Mouse (Mus musculus) hindbrain, embryonic 12.5 days (tissue): ENCODE results near the gene Etfa. TPM values are rescaled to one million over a fixed set of nuclear protein-coding genes. Genes with fewer than 3 reads are reported as not detected.

Experiments used
- ATAC-seq: fragments of 200-750 bp; cut with Nextera tagmentation; 2 replicates; pipeline ENCODE4 v1.8.0; 2017; ENCODE audit warnings: moderate TSS enrichment; ENCODE audit not compliant: low FRiP score
- H3K27ac ChIP-seq: fragments of 300-500 bp; sonication (generic); 2 replicates; pipeline ENCODE4 v1.5.1; 2016; ENCODE audit warnings: mild to moderate bottlenecking
- H3K27me3 ChIP-seq: fragments of 300-500 bp; sonication (generic); 2 replicates; pipeline ENCODE4 v1.6.1; 2016; ENCODE audit warnings: mild to moderate bottlenecking
- H3K36me3 ChIP-seq: fragments of 300-500 bp; sonication (generic); 2 replicates; pipeline ENCODE4 v1.6.1; 2016; ENCODE audit warnings: mild to moderate bottlenecking
- H3K4me1 ChIP-seq: fragments of 300-500 bp; sonication (generic); 2 replicates; pipeline ENCODE4 v1.6.1; 2016
- H3K4me2 ChIP-seq: fragments of 300-500 bp; sonication (generic); replicated peaks from 2 replicates; pipeline ENCODE4 v1.6.1; 2016; ENCODE audit warnings: mild to moderate bottlenecking
- H3K4me3 ChIP-seq: fragments of 300-500 bp; sonication (generic); 2 replicates; pipeline ENCODE4 v1.5.1; 2016; ENCODE audit warnings: mild to moderate bottlenecking
- H3K9ac ChIP-seq: fragments of 300-500 bp; sonication (generic); 2 replicates; pipeline ENCODE4 v1.6.1; 2016; ENCODE audit warnings: mild to moderate bottlenecking, moderate library complexity
- H3K9me3 ChIP-seq: fragments of 300-500 bp; sonication (generic); replicated peaks from 2 replicates; pipeline ENCODE4 v1.6.1; 2016; ENCODE audit warnings: mild to moderate bottlenecking
- WGBS: fragments of 180-500 bp; shearing (Covaris S2); methylation state at CpG from one replicate; pipeline ENCODE4 v1.1.7; 2016; 5-methylcytosine and 5-hydroxymethylcytosine counted together
- polyA plus RNA-seq: library from polyadenylated mRNA; unstranded; fragments of >200 nt; fragmentation: Nextera tagmentation; extraction: Ambion mirVana; gene quantifications from 2 replicates; pipeline ENCODE4 v1.2.1, GENCODE M21; 2016

Etfa gene
- 118 and 123 TPM in 2 replicates for polyA plus RNA-seq

DNA sequence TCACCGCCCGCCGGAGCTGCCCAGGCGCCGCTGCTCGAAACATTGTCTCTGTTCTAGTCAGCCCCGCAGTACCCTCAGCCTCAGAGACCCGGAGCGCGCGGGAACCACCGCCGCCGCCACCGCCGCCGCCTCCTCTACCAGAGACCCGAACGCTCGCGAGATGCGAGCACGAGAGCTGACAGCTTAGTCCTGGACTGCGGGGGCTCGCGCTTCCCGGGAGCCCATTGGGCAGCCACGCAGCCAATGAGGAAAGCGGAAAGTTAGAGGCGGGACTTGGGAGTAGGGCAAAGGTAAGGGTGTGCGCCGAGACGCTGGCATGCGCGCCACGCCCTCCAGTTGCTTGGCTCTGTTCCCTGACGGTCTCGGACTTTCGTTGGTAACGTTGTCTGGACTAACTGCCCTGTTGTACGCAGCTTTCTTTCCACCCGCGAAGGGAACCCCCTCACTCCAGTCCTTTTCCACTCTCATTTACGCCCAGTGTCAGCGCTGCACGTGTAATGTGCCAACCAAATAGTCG lies at the start of gene Etfa:
TSS of gene Etfa (minus strand) at position 217 of the 517 bp plus-strand sequence.
- no peaks in the 10 kb centered on the region for H3K9me3 ChIP-seq
- WGBS, result 1% methylated on average over 46 of the region's 47 CpGs
- H3K27me3 ChIP-seq, result peaks cover 23% of the 10 kb centered on the region
- peak; percentile 98 for ATAC-seq
- peak within 1 kb of the TSS; percentile 84 for H3K27ac ChIP-seq
- H3K4me2 ChIP-seq, result peak within 1 kb of the TSS; percentile 72
- H3K4me1 ChIP-seq, result 0 out of 2 replicates have a peak, but pooled peaks cover 4% of the 10 kb centered on the region
- H3K36me3 ChIP-seq, result no peaks in the 10 kb centered on the region
- peak within 1 kb of the TSS; percentile 85 for H3K4me3 ChIP-seq
- H3K9ac ChIP-seq, result peak within 1 kb of the TSS; percentile 89

DNA sequence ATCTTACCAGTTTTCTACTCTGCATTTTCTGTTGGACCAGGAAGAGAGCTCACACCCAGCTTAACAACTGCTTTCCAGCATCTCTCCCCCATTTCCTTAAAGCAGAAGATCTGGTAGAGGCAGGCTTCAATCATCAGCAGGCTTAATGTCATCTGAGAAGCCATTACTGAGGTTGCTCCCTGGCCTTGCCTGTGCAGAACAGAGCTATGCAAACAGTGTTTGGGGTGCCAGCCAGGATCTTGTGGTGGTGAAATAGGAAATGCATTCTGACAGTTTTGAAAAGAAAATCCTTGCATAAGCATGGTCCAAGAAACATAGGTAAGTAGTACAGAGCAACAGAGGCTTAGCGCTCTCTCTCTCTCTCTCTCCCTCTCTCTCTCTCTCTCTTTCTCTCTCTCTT lies 48.9 kb upstream of the Etfa start:
- Histone ChIP-seq H3K27me3 (no peaks in the 10 kb centered on the region), H3K36me3 (no peaks in the 10 kb centered on the region), H3K4me2 (no peak overlapping the region), H3K9ac (no peak overlapping the region), H3K27ac (no peak overlapping the region), H3K4me1 (no peaks in the 10 kb centered on the region), H3K4me3 (no peak overlapping the region), H3K9me3 (no peaks in the 10 kb centered on the region)
- WGBS, result 75% methylated on average over 1 of the region's 1 CpGs
- ATAC-seq, result no peak

DNA sequence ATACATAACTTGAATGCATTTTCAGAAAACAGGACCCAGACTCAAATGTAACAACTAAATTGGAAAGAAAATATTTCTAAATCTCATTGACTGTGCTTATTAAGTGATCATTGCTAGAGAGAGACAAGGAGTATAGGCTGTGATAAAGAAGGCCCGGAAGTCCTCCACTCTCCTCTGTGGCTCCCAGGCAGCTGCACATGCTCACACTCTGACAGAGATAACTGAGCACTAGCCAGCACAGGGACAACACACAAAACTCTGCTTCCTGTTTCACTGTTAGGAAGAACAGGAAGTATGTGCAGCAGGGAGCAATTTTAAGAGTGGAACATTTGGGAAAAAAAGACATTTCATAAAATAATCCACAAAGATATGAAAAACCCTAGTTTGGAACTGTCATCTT lies 42.9 kb upstream of the Etfa start:
- H3K27ac ChIP-seq, result no peak overlapping the region
- H3K36me3 ChIP-seq, result no peaks in the 10 kb centered on the region
- H3K9me3 ChIP-seq, result no peaks in the 10 kb centered on the region
- WGBS, result 84% methylated on average over 1 of the region's 1 CpGs
- no peak overlapping the region for H3K4me3 ChIP-seq
- H3K4me2 ChIP-seq, result no peak overlapping the region
- no peaks in the 10 kb centered on the region for H3K4me1 ChIP-seq
- peaks cover 14% of the 10 kb centered on the region for H3K27me3 ChIP-seq
- H3K9ac ChIP-seq, result no peak overlapping the region
- ATAC-seq, result no peak

DNA sequence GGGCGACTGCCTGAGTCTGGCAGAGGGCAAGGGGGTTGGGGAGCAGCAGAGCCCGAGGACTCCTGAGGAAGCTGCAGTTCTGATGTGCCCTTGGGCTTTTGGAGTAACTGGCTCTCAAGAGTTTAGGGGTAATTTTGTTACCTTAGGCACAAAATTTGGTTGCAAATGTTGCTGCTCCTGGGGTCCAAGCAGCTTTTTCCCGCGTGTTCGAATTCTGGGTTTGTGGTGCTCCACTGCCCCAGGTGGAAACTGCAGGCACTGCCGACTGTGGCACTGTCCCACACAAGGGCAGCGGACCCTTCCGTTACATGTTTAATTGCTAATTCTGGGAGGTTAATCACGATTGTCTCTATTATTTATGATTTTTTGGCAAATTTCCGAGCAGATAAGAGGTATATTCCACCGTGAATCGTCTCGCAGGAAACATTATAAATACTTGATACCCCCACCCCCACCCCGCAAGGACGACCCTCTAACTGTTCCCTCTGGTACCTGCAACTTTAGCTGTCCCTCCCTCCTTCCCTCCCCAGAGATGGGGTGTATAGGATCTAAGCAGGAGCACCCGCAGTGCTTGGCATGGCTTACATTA lies 37.4 kb upstream of the Etfa start:
- no peak for ATAC-seq
- H3K9me3 ChIP-seq, result no peaks in the 10 kb centered on the region
- no peak overlapping the region for H3K4me2 ChIP-seq
- no peak overlapping the region for H3K27ac ChIP-seq
- H3K27me3 ChIP-seq, result peaks cover 69% of the 10 kb centered on the region
- H3K9ac ChIP-seq, result no peak overlapping the region
- H3K36me3 ChIP-seq, result no peaks in the 10 kb centered on the region
- H3K4me1 ChIP-seq, result peaks cover 12% of the 10 kb centered on the region
- WGBS, result 6% methylated on average over 16 of the region's 16 CpGs
- no peak overlapping the region for H3K4me3 ChIP-seq

DNA sequence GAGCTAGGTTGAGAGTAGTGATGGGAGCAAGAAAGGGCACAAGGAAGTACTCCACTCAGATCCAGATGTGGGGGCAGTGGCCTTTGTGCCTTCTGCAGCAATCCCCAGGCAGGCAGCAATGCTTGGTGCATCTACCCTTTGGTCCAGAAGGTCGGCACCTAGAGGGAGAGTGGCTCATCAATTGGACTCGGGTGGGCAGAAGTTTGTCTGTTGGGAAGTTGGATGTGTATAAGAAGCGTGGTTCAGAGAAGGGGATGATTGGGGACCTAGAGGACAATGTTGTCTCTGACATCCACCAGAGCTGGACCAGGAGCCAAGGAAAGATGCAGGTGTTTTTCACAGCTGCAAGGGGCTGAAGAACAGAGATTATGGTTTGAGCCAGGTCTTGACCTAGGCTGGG lies 36.8 kb upstream of the Etfa start:
- no peaks in the 10 kb centered on the region for H3K36me3 ChIP-seq
- ATAC-seq, result no peak
- no peak overlapping the region for H3K27ac ChIP-seq
- WGBS, result 12% methylated on average over 3 of the region's 3 CpGs
- H3K27me3 ChIP-seq, result peaks cover 75% of the 10 kb centered on the region
- no peak overlapping the region for H3K9ac ChIP-seq
- no peak overlapping the region for H3K4me2 ChIP-seq
- H3K4me3 ChIP-seq, result no peak overlapping the region
- no peaks in the 10 kb centered on the region for H3K9me3 ChIP-seq
- peaks cover 17% of the 10 kb centered on the region for H3K4me1 ChIP-seq

DNA sequence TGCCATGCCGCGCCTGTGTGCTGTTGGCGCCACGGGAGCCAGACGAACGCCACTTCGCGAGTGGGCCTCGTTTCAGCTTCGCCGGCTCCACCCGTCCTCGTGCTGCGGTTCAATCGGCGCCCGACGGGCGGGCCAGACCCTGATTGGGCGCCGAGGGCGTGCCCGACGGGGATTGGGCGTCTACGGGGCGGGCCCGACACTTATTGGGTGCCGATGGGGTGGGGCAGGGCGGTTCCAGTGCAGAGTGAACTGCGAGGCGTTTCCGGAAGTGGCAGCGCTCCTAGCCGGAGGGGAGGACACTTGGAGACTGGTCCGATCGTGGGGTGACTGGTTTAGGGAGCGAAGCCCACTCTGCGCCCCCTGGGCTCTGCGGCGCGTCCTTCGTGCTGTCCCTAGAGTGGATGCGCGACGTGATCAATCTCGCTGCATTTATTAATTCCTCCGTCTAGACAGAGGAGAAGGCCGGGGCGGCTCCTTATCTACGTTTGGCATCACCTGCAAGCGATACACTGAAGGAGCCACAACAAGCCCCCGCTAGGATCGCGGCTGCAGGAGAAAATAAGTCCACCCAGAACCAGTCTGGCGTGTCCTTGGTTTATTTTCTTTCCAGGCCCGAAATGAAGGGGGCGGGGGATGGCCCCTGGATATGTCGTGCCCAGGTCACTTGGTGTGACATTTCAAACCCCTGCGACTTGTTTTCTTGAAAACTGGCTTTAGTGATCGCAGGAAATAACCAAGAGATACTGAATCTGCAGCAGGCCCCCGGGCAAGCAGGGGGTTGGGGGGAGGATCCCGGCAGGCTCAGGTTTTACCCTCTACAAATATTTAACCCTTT lies 34.4 kb upstream of the Etfa start:
- Histone ChIP-seq H3K36me3 (no peaks in the 10 kb centered on the region), H3K4me1 (peaks cover 30% of the 10 kb centered on the region), H3K4me2 (peak overlapping the region; percentile 44), H3K27me3 (peaks cover 91% of the 10 kb centered on the region), H3K9ac (no peak overlapping the region), H3K9me3 (no peaks in the 10 kb centered on the region), H3K27ac (no peak overlapping the region; the same call in 1 of the 2 replicates), H3K4me3 (peak overlapping the region; percentile 29)
- ATAC-seq, result peak; percentile 43; the same call in 1 of the 2 replicates
- WGBS, result 3% methylated on average over 63 of the region's 63 CpGs

DNA sequence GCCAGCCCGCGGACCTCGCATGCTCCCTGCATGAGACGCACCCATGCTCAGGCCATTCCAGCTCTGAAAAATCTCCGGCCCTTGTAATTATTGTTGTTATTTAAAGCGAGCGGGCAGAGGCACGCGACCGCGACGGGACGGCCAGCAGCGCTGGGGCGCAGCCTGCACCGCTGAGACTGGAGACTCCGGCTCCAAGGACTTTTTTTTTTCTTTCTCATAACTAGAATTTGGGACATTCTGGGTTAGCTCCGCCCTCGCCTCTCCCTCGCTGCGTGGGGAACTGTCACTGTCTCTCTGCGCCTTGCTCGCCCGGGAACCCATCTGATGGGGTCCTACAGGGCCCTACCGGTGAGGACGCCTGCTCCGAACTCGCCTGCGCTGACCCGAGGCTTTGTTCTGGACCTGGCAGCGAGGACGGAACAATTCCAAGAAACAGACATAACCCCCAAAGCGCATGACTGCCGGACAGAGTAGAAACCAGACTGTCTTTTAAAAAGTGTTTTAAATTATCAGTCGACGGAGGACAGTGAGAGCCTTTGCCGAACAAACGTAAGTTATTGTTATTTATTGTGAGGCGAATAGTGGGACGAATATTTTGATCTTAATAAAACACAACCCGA lies 33.6 kb upstream of the Etfa start:
- peaks cover 34% of the 10 kb centered on the region for H3K4me1 ChIP-seq
- peak overlapping the region; percentile 29 for H3K4me3 ChIP-seq
- peaks cover 98% of the 10 kb centered on the region for H3K27me3 ChIP-seq
- H3K4me2 ChIP-seq, result peak overlapping the region; percentile 44; the same call in 1 of the 2 replicates
- ATAC-seq, result no peak
- 4% methylated on average over 41 of the region's 41 CpGs for WGBS
- no peaks in the 10 kb centered on the region for H3K36me3 ChIP-seq
- H3K9me3 ChIP-seq, result no peaks in the 10 kb centered on the region
- H3K27ac ChIP-seq, result no peak overlapping the region
- H3K9ac ChIP-seq, result no peak overlapping the region

DNA sequence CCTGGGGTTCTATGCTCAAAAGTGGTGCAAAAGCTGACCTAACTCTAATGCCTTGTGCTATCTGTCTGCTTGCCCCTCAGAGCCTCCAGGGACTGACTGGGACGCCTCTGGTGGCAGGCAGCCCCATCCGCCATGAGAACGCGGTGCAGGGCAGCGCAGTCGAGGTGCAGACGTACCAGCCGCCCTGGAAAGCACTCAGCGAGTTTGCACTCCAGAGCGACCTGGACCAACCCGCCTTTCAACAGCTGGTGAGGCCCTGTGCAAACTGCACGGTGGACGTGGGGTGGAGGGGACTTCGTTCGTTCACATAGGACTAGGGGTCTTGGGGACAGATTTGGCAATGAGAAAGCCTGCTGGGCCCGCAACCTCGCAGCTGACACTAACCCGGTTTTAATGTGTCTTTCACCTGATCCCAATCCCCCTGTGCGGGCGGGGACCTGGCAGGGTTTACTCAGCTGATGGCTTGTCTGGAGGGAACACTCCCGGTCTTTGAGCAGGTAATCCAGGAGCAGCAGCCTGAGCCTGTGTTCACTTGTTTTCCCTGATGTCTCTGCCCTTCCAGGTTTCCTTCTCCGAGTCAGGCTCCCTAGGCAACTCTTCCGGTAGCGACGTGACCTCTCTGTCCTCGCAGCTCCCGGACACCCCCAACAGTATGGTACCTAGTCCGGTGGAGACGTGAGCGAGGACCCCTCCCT lies 33.0 kb upstream of the Etfa start:
- whole genome bisulfite sequencing, result 1% methylated on average over 30 of the region's 30 CpGs
- peak overlapping the region; percentile 5; the same call in 1 of the 2 replicates for H3K4me2 ChIP-seq
- H3K27me3 ChIP-seq, result peaks cover 97% of the 10 kb centered on the region
- no peak for ATAC-seq
- H3K27ac ChIP-seq, result no peak overlapping the region
- no peaks in the 10 kb centered on the region for H3K9me3 ChIP-seq
- no peaks in the 10 kb centered on the region for H3K36me3 ChIP-seq
- H3K9ac ChIP-seq, result peak overlapping the region; percentile 29; the same call in 1 of the 2 replicates
- H3K4me3 ChIP-seq, result peak overlapping the region; percentile 29
- H3K4me1 ChIP-seq, result peaks cover 35% of the 10 kb centered on the region

DNA sequence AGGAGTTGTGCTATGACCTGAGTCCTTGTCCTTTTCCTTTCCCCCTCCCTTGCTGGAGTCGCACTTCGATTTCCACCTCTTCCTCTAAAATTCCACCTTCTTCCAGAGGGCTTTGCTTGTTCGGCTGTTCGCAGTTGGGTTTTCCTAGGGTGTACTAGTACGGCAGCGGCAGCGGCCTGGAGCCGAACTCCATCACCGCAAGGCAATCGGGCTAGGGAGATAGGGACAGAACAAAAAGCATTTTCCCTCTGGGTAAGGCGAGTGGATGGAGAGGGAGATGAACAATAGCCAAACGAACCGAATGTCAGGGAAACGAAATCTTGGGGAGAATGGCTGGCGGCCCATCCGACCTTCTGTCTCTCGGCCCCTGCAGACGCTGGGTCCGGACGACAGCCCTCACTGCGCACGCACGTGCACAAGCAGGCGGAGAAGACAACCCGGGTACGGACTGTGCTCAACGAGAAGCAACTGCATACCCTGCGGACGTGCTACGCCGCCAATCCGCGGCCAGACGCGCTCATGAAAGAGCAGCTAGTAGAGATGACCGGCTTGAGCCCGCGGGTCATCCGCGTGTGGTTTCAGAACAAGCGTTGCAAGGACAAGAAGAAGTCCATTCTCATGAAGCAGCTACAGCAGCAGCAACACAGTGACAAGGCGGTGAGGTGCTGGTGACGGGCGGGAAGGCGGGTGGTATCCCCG lies 31.8 kb upstream of the Etfa start:
- Histone ChIP-seq H3K27ac (no peak overlapping the region), H3K4me1 (peaks cover 33% of the 10 kb centered on the region), H3K36me3 (no peaks in the 10 kb centered on the region), H3K9me3 (no peaks in the 10 kb centered on the region), H3K4me2 (peak overlapping the region; percentile 32), H3K27me3 (peaks cover 97% of the 10 kb centered on the region), H3K4me3 (peak overlapping the region; percentile 29), H3K9ac (peak overlapping the region; percentile 39)
- ATAC-seq, result no peak
- WGBS, result under 1% methylated on average over 46 of the region's 46 CpGs

DNA sequence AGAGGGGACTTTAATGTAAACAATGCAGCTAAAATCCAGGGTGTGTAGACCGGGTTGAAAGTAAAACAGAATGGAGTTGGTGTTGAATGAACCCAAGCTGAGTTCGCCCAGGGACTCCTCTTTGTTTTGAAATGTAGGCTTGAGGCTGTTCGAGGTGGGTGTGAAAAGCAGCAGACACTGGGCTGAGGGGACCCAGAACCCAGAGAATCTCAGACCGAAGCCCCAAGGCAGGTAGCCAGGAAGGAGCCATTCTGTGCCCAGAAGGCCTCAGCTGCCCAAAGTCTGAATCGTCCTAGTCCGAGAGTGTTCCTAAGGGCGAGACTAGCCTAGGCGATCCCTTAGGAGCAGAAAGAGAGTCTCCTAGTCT lies 31.3 kb upstream of the Etfa start:
- H3K9me3 ChIP-seq, result no peaks in the 10 kb centered on the region
- H3K4me3 ChIP-seq, result peak overlapping the region; percentile 34
- H3K27me3 ChIP-seq, result peaks cover 97% of the 10 kb centered on the region
- H3K4me2 ChIP-seq, result no peak overlapping the region
- ATAC-seq, result no peak
- peaks cover 35% of the 10 kb centered on the region for H3K4me1 ChIP-seq
- no peaks in the 10 kb centered on the region for H3K36me3 ChIP-seq
- H3K27ac ChIP-seq, result no peak overlapping the region
- H3K9ac ChIP-seq, result no peak overlapping the region
- 2% methylated on average over 8 of the region's 8 CpGs for WGBS
